Mouse (Mus musculus): ENCODE measurements around the gene Ccl22.

GRCm38 (mm10) chr8:94703972-94704668, 41.3 kb upstream of the Ccl22 start:
- TF ChIP-seq TCF12 (IDR thresholded peaks at IDR 0.05; ENCODE audit: low read depth, low read length) (no peak), MAFK (IDR thresholded peaks at IDR 0.05; ENCODE audit: borderline replicate concordance, low read depth, low read length) (peak; percentile 98), EP300 (IDR thresholded peaks at IDR 0.05; ENCODE audit: low read depth in 1 of 2, low read length in 2 of 2) (no peak), CTCF (IDR thresholded peaks at IDR 0.05 in 2 of 3, conservative IDR thresholded peaks at IDR 0.05 in 1 of 3; ENCODE audit: control insufficient read depth in 1 of 3, insufficient read depth in 1 of 3, low read depth in 2 of 3, low read length in 3 of 3, poor library complexity in 1 of 3, severe bottlenecking in 1 of 3) (peak; percentile 80 to 97 (median 92)), POLR2A (IDR thresholded peaks at IDR 0.05; ENCODE audit: control insufficient read depth in 1 of 2, insufficient read depth in 1 of 2, low read depth in 1 of 2, low read length in 2 of 2, poor library complexity in 1 of 2) (no peak), NELFE (IDR thresholded peaks at IDR 0.05; ENCODE audit: low read depth, low read length) (no peak), SMC3 (IDR thresholded peaks at IDR 0.05; ENCODE audit: low read depth, low read length) (peak; percentile 90), BHLHE40 (IDR thresholded peaks at IDR 0.05; ENCODE audit: borderline replicate concordance, low read depth, low read length) (no peak), ZMIZ1 (IDR thresholded peaks at IDR 0.05; ENCODE audit: low read depth, low read length) (no peak), GATA1 (IDR thresholded peaks at IDR 0.05; ENCODE audit: low read depth, low read length) (no peak), E2F4 (IDR thresholded peaks at IDR 0.05; ENCODE audit: borderline replicate concordance, low read depth, low read length) (no peak), HCFC1 (IDR thresholded peaks at IDR 0.05; ENCODE audit: low read depth, low read length) (peak; percentile 51)

All from MEL (cell line).